Mouse (Mus musculus): ENCODE results near the gene Galnt17. TPM values are rescaled to one million over a fixed set of nuclear protein-coding genes. Genes with fewer than 3 reads are reported as not detected.

Gene Galnt17
- total RNA-seq, 1 experiment from 2014 or later = not detected

DNA sequence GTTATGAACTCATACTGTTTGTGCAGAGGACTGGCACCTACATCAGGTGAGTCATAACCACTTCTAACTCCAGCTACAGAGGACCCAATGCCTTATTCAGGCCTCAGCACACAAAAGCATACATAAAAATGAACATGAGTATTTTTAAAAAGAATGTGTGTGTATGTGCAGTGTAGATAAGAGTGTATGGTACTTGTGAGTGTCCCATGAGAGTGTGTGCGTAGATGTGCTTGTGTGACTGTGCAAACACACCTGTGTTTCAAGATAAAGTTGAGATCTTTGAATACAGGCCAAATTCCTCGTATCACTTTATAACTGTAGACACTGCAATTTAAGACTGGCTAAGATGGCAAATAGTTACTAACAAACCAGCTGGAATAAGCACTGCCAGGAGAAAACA is 307.7 kb downstream of the Galnt17 start:
- ATAC-seq (ENCODE audit: extremely low read depth, insufficient number of reproducible peaks, low FRiP score, poor library complexity, severe bottlenecking) = no peak

DNA sequence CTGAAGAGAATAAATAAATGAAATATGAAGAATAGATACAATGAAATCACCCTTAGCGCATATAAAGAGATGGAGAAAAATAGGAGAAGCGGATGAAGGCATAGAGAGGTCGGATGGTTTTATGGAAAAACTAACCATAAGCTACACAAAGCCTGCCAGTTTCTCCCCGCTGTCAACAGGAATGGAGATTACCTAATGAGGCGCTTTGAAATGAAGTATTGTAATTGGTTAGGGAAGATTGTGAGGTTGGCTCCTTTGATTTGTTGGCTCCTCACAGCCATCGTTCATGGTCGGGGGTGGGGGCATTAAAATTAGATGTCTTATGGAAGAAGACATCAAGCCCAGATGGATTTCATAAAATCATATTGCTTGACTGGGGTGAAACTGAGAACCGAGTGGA is 329.0 kb downstream of the Galnt17 start:
- no peak for ATAC-seq (ENCODE audit: extremely low read depth, insufficient number of reproducible peaks, low FRiP score, poor library complexity, severe bottlenecking)

DNA sequence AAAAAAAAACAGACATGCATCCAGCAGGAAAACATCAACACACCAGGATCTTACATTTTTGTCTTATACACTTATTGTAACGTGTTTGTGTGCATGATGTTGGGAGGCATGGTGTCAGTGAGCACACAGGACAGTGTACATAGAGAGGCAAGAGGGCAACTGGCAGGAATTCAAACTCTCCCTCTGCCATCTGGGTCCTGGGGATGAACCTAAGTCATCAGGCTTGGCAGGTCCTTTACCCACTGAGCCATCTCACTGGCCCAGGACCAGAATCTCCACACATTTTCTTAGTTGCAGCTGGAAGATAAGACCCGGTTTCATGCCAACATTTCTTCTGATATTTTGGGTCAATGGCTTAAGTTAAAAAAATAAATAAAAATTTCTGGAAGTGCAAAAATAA is 329.4 kb downstream of the Galnt17 start:
- ATAC-seq (ENCODE audit: extremely low read depth, insufficient number of reproducible peaks, low FRiP score, poor library complexity, severe bottlenecking) = no peak

DNA sequence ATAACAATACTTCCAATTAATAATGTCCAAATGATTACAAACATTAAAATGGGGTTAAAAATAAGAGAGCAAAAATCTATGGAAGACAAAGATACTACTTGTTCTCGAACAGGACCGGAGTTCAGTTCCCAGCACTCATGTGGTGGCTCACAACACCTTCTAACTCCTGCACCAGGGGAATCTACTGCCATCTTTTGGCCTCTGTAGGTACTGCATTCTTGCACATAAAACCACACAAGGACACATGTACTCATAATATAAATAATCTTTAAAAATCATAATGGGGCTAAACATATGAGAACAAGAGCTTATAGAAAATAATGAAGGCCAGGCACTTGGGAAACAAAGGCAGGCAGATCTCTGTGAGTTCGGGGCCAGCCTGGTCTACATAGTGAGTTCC is 330.3 kb downstream of the Galnt17 start:
- ATAC-seq (ENCODE audit: extremely low read depth, insufficient number of reproducible peaks, low FRiP score, poor library complexity, severe bottlenecking) = no peak

DNA sequence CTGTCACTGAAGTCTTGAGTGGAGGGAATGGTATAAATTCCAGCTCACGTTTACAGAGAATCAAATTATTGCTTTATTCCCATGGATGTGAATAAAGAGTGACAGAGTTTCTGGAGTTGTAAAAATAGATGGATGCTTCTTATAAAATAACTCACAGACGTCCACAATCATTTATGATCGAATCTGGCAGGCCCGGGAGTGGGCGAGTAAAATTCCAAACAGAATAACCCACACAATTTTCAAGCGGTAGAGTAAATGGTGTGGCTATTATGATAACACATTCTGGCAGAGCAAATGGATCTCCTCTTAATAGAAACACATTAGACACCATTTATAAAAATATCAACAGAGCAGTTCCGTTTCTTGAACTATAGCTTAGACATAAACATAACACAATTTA is 355.9 kb downstream of the Galnt17 start:
- no peak for ATAC-seq (ENCODE audit: extremely low read depth, insufficient number of reproducible peaks, low FRiP score, poor library complexity, severe bottlenecking)

DNA sequence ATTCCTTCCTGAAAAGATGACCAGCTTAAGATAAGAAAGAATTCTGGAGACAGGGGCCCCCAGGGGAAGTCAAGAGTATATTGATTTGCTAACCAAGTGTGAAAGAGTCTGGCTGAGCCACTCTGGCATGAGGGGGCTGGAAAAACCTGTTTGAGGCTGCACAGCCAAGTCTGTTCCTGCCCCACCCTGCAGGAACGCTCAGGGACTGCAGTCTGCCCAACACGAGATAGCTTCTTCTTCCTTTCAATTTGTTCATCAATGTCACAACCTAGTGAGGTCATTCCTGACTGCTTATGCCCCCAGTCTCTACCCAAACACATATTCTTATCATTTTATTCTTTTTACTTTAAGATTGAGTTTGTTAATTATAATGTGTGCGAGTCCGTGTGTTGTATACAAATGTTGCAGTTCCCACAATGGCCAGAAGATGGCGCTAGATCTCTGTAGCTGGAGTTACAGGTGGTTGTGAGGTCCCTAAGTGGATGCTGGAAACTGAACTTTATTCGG is 357.4 kb downstream of the Galnt17 start:
- no peak for ATAC-seq (ENCODE audit: extremely low read depth, insufficient number of reproducible peaks, low FRiP score, poor library complexity, severe bottlenecking)

DNA sequence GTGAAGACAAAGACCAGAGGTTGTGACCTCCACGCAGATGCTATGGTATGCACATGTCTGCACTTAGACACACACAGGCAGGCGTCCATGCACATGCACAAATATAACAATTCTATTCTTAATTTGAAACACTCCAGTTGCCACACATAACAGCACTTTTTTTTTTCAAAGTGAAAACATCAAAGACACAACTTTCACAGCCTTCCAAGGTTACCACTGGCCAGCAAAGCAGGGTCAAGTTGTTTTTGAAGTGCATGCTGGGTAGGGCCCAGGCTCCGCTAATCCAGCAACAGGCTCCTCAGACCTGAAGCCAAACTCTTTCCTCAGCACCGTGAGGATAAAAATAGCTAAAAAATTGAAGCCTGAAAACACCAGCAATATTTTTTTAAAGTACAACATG is 357.9 kb downstream of the Galnt17 start:
- no peak for ATAC-seq (ENCODE audit: extremely low read depth, insufficient number of reproducible peaks, low FRiP score, poor library complexity, severe bottlenecking)

DNA sequence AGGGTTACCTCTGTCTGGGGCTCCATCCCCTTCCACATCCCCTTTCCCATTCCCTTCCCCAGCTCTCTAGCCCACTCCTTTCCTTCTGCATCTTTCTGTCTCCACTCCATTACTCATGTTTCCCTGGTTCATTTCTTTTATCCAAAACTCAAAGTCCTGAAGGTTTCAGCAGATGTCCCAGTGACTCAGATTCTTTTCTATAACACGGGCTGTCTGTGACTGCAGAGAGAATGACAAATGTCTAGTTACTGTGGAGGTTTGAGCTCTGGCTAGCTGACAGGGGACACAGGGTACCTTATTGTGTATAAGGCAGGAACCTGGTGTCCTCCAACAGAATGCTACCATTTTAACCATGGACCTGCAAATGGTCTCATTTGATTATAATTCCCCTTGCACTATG is 358.6 kb downstream of the Galnt17 start:
- no peak for ATAC-seq (ENCODE audit: extremely low read depth, insufficient number of reproducible peaks, low FRiP score, poor library complexity, severe bottlenecking)

DNA sequence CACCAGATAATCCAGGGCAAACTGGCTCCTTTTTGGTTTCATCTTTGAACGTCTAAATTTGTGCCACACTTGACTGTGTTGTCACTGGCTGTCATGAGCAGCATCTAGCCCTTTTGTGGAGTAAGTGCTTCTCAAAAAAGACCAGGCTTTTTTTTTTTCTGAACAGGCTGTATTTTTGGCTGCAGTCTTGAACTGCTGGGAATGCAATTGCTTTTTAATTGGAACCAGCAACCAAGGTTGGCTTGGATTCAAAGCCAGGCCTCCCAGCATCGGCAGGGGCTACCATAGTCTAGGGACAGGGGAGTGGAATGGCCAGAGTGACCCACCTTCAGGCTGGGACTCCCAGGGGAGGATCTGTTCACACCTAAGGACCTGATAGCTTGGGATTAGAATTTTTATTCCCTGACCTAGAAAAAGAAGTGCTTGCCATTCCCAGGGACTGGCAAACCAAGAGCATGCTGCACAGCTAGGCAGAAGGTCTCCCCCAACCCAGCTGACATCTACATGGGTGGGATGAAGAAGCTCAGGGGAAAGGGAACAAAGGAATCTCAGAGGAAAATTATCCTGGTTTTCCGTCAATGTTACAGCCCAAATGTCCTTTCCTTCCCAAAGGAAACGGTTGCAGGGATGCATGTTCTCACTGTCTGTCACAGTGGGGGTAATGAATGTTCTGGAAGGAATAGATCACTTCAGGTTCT is 369.2 kb downstream of the Galnt17 start:
- no peak for ATAC-seq (ENCODE audit: extremely low read depth, insufficient number of reproducible peaks, low FRiP score, poor library complexity, severe bottlenecking)

DNA sequence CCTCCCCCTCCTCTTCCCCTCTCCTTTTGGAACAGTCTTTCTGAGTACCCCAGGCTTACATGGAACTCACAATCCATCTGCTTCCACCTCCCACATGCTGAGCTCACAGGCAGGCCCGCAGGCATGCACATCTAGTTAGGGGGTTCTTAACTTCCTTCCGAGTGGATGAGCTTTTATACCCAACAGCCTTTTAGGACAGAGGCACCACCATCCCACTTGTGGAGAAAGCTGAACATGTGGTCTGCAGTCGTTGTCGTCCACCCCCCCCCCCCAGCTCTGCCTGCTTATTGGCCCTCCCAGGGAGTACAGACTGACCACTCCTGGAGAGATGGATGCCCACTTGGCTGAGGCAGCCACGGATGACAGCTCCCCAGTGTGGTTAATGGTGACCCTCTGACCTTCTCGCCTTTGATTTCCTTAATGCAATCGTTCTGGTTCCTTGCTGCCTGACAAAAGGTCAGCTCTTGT is 370.0 kb downstream of the Galnt17 start:
- ATAC-seq (ENCODE audit: extremely low read depth, insufficient number of reproducible peaks, low FRiP score, poor library complexity, severe bottlenecking) = no peak

DNA sequence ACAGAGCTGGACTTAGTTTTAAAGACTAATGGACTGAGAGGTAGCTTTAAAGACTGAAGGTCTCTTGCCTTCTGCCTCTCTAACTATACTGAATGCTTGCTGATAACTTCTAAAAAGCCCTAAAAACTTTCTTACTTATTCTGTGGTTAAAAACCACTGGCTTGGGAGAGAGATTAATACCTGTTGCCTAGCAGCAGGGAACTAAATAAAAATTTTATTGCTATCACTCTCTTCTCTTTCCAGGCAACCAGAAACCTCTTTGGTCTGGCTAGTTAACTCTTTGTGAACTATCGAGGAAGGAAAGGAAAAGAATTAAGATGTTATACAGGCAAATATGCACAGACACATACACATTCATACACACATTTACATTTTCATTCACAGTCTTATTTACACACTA is 377.3 kb downstream of the Galnt17 start:
- ATAC-seq (ENCODE audit: extremely low read depth, insufficient number of reproducible peaks, low FRiP score, poor library complexity, severe bottlenecking) = no peak

DNA sequence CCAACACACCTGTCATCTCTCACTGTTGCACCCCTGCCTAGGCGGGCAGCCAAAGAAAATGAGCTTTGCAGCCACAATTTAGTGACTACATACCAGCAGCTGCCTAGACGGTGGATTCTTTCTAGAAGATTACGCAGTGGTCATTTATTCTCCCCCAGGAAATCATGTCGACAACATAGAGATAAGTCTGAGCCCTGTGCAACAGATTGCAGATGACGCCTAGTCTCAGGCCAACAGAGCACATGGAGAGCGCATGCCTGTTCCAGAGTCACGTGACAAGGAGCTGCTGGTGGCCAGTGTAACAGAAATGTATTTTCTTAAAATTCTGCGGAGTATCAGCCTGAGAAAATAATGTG is 380.5 kb downstream of the Galnt17 start:
- ATAC-seq (ENCODE audit: extremely low read depth, insufficient number of reproducible peaks, low FRiP score, poor library complexity, severe bottlenecking) = no peak

DNA sequence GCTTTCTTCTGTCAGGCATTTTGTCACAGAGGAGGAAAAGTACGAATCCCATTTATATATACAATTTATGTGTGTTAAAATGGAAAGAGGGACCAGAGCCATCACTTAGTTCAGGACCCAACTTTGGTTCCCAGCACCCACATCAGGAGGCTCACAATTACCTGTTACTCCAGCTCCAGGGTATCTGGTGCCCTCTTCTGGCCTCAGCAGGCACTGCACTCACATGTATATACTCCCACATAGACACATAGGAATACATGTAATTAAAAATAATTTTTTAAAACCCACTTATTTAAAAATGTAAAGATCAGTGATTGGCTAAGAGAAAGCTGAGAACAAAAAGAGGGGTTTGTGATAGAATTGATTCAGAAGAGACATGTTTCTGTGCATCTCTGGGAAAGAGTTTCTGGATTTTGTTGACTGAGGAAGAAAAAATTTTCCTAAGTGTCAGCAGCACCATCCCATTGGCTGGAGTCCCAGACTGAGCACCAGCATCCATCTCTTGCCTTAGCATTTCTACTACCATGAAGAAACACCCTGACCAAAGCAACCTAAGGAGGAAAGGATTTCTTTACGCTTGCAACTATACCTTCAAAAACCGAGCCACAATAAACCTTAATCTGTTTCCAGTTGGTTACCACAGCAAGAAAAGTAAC is 381.0 kb downstream of the Galnt17 start:
- ATAC-seq (ENCODE audit: extremely low read depth, insufficient number of reproducible peaks, low FRiP score, poor library complexity, severe bottlenecking) = no peak

DNA sequence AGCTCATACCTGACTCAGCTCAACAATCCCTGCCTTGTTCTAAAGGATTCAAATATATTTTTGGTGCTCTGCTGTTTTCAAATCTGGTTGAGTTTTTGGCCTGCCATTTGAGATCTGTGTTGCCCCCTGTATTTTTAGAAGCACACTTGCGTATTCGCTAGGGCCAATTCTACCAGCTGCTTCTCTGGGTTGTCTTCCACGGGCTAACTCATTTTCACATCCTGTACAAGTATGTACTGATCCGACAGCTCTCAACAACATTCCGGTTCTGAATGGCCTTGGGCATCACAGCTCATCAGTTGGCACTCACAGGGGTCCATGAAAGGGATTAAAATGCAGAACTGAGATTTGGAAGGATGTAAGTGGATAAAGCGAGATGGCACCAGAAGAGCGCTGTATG is 382.6 kb downstream of the Galnt17 start:
- no peak for ATAC-seq (ENCODE audit: extremely low read depth, insufficient number of reproducible peaks, low FRiP score, poor library complexity, severe bottlenecking)

DNA sequence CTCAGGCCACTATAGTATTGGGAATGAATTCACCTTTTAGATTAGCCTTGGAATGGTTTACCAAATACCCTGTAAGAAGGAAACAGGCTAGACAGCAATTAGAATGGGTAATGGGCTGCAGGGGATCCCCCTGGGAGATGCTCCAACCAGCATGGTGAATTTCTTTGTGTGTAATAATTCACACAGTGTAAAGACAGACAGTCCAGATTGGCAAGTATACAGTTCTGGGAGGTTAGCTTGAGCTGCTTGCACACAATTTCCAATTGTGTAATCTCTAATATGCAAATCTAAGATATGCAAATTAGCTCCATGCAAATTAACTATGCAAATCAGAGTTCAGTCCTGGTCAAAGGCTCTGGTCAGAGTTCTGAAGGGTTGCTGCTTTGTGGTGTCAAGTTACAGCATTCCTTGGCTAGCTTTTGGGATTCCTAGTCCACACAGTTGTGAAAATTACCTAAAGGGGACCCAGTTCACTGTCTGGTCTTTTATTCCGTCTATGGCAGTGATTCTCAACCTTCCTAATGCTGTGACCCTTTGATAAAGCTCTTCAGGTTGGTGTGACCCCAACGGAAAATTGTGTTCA is 384.0 kb downstream of the Galnt17 start:
- ATAC-seq (ENCODE audit: extremely low read depth, insufficient number of reproducible peaks, low FRiP score, poor library complexity, severe bottlenecking) = no peak

DNA sequence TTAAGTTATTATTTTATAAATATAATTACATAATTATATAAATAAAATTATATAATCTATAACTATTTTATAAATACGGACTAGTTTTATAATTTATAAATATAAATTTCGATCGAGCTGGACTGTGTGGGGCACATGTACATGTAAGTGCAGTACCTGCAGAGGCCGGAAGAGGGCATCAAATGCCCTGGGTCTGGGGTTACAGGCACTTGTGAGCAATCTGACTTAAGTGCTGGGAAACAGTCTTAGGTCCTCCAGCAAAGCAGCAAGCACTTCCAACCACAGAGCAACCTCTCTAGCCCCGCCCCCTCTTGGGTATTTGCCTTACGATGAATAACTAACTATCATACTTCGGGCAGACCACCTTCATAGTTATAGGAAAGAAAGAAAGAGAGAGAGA is 388.3 kb downstream of the Galnt17 start:
- ATAC-seq (ENCODE audit: extremely low read depth, insufficient number of reproducible peaks, low FRiP score, poor library complexity, severe bottlenecking) = no peak

DNA sequence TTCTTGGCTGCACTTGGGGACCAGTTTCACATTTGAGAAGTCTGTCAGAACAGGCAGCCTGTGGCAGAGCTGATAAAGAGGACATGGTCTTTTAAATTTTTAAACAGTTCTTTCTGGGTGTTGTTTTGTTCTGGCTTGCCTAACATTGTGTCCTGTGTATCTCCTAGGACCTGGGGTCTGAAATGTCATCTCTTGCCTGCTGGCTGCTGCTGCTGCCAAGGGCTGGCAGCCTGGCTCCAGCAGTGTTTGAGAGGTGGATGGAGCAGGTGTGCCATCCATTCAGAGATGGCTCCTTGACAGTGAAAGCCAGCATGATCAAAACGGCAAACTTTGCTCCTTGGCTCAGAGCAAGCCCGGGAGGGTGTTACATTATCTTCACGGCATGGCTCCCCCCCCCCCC is 393.7 kb downstream of the Galnt17 start:
- ATAC-seq (ENCODE audit: extremely low read depth, insufficient number of reproducible peaks, low FRiP score, poor library complexity, severe bottlenecking) = no peak

DNA sequence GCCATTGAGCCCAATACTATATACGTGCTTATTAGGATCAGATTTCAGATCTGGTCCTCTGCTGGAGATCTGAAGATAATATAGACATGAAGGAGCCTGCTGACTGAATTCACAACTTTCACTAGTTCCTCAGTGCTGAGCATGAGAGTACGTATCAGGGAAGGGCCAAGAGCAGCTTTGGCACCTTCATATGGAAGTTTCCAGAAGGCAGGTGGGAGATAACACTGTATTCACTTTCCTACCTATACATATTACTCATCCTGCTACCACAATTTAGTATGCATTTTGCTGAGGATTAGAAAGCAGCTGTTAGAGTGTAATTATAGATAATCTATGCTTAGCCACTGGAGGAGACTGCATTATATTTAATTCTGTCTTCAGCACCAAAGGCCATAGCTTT is 396.7 kb downstream of the Galnt17 start:
- ATAC-seq (ENCODE audit: extremely low read depth, insufficient number of reproducible peaks, low FRiP score, poor library complexity, severe bottlenecking) = no peak

DNA sequence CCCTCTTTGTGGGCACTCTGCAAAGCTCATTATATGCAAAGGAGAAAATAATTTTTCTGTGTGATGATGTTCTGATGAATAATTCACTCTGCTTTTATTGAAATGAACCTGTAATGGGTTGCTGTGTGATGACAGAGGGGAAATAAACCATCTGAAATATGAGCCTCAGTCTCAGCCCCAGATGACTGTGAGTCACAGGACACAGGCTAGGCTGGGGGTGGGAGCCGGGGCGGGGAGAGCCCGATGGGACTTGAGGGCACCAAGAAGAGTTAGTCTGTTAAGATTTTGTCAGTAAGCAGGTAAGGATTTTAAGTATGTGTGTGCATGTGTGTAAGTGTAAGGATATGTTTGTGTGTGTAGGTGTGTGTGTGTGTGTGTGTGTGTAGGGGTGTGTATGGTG is 406.6 kb downstream of the Galnt17 start:
- ATAC-seq (ENCODE audit: extremely low read depth, insufficient number of reproducible peaks, low FRiP score, poor library complexity, severe bottlenecking) = no peak

DNA sequence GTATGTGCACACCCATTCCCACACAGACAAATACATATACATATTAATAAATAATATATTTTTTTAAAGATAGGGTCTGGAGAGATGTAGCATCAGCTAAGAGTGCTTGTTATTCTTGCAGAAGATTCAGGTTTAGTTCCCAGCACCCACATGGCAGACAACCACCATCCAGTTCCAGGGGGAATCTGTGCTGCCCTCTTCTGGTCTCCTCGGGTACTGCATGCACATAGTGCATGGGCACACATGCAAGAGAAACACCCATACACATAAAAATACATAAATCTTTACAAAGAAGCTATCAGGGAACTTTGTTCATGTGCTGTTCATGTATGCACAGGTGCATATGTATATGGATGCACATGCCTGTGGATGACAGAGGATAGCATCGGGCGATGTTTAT is 412.3 kb downstream of the Galnt17 start:
- ATAC-seq (ENCODE audit: extremely low read depth, insufficient number of reproducible peaks, low FRiP score, poor library complexity, severe bottlenecking) = no peak

All from neutrophil, adult 5-6 weeks (primary cell).